Mouse (Mus musculus) liver (tissue): ENCODE results near the gene Fndc5.

Source experiments
- DNase-seq: peaks from one replicate; pipeline ENCODE4 v3.0.0-alpha.2; 2020; ENCODE audit warnings: mixed read lengths

Fndc5 gene

DNA sequence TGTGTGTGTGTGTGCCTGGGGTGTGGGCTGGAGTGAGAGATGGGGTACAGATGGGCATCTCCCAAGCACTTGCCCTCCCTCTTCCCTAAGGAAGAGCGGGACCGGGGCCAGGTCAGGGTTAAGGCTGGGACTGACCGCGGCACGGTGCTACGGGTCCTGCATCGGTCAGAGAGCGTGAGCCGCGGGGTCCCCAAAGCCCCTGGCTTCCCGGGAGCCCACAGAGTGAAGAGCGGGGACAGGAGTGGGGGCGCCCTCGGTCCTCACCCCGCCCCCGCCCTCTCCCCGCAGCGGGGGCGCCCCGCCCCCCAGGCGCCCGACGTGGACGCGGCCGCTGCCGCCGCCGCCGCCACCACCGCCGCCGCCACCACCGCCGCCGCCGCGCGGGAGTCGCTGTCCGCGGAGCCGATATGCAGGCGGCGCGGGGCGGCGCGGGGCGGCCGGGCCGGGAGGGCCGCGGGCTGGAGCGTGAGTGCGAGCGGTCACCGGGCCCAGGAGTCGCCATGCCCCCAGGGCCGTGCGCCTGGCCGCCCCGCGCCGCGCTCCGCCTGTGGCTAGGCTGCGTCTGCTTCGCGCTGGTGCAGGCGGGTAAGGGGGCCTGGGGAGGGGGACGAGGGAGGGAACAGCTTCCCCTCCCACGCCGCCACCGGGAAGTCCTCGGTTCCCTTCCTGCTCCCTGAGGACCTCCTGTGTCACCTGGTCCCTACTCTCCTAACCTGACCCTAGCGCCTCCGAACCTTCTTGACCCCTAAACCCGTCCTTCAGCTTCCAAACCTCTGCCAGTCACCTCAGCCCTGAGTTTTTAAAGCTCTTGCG lies at the start of gene Fndc5:
Gene Fndc5, plus strand, starts transcription at position 421 of the 813 bp plus-strand sequence.
- no peak for DNase-seq

DNA sequence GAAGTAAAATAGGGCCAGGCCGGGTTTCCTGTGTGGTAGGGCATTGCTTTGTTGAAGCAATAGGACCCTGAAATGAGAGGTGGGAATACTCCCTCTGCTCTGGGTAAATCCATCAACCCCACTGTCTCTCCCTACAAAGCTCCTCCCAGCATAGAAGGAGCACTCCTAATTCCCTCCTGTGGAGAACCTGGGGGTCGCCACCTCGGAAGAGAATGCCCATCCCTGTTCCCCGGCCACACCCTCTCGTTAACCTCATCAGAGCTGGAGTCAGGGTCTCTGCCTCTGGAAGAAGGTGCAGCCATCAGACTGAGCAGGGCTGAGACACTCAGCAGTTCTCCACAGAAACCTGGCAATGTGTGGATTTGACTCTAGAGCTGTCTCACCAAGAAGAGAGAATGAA lies 48.9 kb upstream of the Fndc5 start:
- DNase-seq = no peak

DNA sequence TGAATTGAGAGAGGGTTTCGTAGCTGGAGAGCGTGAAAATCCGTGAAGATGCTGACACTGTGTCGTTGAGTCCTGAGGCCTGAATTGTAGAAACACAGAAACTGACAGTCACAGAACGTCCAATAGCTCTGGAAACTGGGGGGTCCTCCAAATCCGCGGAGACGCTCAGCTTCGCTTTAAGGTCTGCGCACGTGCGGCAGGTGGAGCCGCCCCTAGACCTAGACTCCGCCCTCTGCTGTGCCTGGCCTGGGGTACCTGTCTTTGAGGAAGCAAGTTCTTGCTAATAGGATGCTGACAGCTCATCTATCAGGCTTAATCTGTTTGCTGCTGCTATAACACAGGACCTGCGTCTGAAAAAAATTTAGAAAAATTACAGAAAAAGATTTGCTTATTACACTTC lies 41.5 kb upstream of the Fndc5 start:
- no peak for DNase-seq

GRCm38 (mm10) chr4:129097006-129097405 lies 39.8 kb upstream of the Fndc5 start:
- DNase-seq = no peak

DNA sequence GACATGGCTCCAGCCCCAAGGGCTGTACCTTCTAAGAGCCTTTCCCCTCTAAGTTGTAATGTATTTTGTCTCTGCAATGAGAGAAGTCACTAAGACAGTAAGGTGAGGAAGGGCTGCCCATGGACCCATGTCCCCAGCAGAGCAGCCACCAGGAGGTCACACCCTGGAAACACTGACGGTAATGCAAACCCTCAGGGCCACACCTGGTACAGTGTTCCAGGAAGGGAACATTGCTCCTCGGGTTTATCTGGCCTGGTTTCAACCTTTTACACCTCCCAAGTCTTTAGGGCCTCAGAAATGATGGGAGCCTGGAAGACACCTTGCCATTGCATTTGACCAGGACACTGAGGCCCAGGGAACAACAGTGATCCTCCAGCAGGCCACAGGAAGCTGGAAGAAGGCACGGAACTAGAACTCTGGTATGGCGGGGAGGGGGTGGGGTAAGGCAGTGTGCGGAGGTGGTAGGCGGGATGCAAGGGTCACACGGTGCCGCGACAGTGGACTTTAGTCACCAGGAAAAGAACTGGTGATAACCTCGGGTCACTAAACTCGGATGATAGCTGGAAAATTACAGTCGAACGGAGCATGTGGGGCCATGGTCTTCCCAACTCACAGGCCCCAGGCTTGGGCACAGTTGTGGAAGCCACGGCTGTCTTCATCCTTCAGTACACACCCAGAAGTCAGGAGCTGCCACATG lies 34.5 kb upstream of the Fndc5 start:
- DNase-seq = peak; percentile 36

GRCm38 (mm10) chr4:129105356-129105755 lies 31.4 kb upstream of the Fndc5 start, which contains the start of gene Tmem54:
TSS of gene Tmem54 (plus strand) at chr4:129105548.
- peak; percentile 31 for DNase-seq

DNA sequence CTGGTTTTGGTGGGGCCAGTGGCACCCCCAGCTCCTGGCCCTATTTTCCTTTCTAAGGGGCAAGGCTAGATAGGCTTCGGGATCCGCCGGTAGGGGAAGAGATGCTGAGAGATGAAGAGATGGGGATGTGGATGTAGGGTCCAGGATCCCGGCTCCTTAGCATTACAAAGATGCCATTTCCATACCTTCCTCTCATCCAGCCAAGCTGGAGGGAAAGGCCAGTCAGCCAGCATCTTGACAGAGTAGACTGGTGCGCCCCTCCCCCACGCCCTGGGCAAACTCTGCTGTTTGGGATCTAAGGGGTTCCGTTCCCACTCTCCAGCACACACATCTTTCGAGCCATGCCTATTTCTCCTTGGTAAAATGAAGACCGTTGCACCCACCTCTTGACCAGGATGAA lies 30.7 kb upstream of the Fndc5 start:
- no peak for DNase-seq

DNA sequence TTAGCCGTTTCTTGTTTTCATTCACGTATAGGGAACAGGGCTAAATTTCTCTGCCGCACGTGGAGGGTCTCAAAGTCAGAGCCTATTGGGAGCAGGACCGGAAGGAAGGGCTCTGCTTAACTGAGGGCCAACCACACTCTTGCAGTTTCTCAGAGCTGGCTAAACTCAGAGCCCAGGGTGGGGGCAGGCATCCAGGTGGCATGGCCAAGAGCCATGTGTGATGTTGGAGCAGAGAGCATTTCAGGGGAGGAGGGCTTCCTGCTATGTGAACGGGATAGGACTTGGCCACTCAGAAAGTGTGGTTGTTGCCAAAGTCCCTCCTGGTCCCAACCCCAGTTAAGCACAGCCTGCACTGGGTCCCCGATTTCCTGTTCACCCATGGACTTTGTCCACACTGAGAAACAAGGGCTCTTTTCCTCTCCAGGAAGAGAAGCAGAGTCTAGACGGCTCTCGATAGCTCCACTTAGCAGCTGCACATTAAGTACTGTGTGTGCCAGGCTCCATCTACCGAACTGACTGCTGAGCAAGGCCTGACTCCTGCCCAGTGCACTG lies 29.4 kb upstream of the Fndc5 start:
- DNase-seq = no peak

DNA sequence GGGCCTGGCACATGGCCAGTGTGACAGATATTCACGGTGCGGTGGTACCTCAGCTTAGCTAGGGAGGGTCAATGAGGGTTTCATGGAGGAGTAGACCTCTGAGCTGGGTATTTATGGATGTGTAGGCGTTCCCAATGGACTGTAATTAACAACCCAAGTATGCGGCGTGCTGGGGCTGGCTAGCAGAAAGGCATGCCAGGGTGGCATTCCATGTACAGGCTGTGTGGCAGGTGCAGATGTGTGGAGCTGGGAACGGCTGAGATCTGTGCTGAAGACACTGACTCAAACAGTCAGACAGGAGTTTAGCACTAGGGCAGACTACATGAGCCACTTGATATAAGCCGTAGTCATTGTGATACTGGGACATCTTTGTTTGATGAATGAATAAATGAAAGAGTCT lies 28.2 kb upstream of the Fndc5 start:
- no peak for DNase-seq

GRCm38 (mm10) chr4:129110804-129111203 lies 26.0 kb upstream of the Fndc5 start:
- no peak for DNase-seq

GRCm38 (mm10) chr4:129111350-129111749 lies 25.4 kb upstream of the Fndc5 start:
- no peak for DNase-seq

DNA sequence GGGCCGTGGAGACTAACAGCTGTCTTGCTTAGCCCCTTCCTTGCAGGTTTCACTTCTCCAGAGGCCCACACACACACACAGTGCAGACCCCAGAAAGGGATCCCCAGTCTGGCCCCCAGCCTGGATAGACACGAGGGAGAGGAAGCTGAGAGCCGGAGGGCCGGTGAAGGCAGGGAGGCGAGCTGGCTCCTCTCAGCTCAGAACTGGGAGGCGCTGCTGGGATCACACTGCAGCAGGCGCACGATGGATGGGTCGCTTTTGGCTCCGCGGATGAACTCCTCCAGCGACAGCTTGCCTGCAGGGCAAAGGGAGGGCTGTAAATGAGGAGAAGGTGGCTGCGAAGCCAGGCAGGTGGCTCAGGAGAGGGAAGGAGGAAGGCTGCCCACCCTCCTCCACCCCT lies 24.6 kb upstream of the Fndc5 start:
- DNase-seq = peak; percentile 20

- peak; percentile 82 for DNase-seq
Observed at GRCm38 (mm10) chr4:129113083-129113988, 23.5 kb upstream of the Fndc5 start.

DNA sequence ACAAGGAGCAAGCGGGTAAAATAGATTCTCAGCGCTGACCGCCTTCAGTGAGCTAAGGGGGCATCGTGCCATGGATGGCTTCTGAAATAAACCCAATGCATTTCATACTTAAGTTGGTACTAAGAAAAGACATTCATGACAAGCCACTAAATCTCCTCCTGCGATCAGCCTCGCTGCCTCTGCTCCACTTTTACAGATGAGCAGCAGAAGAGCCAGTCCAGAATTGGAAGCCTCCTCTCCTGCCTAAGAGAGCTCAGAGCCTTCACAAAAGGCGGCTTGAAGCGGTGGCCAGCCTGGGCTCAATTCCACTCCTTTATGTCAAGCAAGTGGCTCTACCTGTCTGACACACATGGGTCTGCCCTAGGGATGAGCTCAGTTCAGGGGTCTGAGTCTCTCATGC lies 20.1 kb upstream of the Fndc5 start:
- no peak for DNase-seq

GRCm38 (mm10) chr4:129117720-129118510 lies 18.9 kb upstream of the Fndc5 start:
- DNase-seq = no peak

DNA sequence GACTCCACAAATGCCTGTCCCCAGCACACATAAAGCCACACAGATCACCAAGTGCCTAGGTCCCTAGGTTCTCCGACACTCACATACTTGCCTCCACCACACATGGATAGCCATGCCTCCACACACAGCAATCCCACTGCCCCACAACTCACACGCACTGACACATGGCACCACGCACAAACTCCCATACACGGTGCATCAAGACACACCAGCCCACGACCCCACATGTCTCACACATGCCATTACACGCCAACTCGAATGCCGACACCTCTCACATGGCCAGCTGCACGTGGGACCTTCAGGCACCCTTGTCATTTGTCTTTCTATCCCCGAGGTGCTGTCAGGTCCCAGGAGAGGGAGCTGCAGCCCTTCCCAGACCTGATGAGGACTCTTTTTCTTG lies 17.1 kb upstream of the Fndc5 start:
- no peak for DNase-seq

DNA sequence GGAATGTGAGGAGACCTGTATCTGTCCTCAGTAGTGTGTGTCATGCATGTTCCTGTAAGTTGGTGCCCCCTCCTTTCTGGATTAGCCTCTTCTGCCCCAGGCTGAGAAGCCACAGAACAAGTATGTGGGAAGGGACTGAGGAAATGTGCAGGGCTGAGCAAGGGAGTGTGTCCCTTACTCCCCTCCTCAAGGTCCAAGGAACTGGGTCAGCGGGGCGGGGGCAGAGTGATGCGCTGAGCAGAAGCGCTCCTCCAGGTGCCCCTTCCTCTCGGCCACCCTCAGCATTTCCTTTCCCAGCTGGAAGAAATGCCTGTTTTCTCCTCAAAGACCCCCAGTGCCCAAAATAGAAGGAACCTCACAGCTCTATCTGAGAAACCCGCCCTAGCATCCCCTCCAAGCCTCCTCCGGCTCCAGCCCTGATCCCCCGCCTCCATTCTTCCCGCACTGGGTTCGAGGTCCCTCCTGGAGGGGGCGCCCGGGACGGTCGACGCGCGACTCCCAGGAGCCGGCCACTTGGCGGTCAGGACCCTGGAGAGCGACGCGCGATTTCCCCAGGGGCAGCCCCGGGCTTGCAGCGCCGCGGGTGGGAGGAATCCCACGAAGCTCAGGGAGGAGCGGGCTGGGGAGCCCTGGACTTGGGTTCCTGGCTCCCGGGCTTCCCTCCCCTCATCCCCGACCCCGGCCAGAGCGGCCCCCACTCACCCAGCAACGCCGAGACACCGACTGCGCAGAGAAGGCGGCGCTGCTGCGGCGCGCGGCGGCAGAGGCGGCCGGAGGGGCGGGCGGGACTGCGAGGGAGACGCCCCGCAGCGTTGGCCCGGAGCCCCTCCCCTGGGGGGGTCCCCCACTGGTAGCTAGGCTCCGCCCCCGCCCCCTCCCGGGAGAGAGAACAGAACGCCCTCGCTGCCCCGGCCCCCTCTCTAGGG lies 16.0 kb upstream of the Fndc5 start:
- DNase-seq = peak; percentile 71

DNA sequence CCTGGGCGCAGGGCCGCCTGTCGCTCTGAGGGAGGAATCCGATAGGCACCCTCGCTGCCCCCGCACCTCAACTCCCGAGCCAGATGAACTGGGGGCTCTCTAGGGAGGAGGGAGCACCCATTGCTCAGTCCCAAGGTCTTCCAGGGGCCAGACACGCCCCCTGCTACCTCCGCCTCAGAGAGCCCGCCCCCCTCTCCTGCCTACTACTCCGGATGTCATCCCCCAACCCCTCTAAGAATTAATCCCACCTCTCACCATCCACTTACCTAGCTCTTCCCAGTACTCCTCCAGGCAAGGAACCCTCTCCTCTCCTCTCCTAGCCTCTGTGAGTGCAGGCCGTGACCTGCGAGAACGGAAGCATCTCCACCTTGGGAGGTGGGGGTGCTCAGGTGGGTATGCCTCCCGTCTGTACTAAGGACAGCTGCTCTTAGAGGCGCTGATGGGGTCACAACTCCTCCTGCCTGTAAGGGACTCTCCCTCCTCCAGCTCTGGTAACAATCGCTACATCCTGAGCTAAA lies 15.2 kb upstream of the Fndc5 start, which contains the start of gene Hpca:
Gene Hpca, minus strand, starts transcription at position 468 of the 518 bp plus-strand sequence.
- no peak for DNase-seq

GRCm38 (mm10) chr4:129122107-129122506 lies 14.7 kb upstream of the Fndc5 start:
- no peak for DNase-seq

- DNase-seq = no peak
Observed at GRCm38 (mm10) chr4:129122719-129123118, 14.1 kb upstream of the Fndc5 start.
